Mouse (Mus musculus) monocyte, adult 59 days (primary cell): ENCODE results near the gene Rhbdl1. TPM values are rescaled to one million over a fixed set of nuclear protein-coding genes. Genes with fewer than 3 reads are reported as not detected.

Source experiments
- total RNA-seq, 2 experiments: library from RNA; stranded (reverse); gene quantifications; one replicate each; pipeline ENCODE4 v1.2.4; 2023

Rhbdl1 gene
- 1 to 10 TPM; 1.2 to 1.7 TPM for total RNA-seq

GRCm38 (mm10) chr17:25837076-25837410, at the start of gene Rhbdl1:
Gene Rhbdl1, minus strand, starts transcription at chr17:25837295.

GRCm38 (mm10) chr17:25880196-25880910, 43.3 kb upstream of the Rhbdl1 start, which contains the start of gene Wfikkn1:
Gene Wfikkn1, minus strand, starts transcription at chr17:25880858.

GRCm38 (mm10) chr17:25874721-25875170, 37.7 kb upstream of the Rhbdl1 start, which contains the start of gene Mettl26:
Gene Mettl26, plus strand, starts transcription at chr17:25875074.

GRCm38 (mm10) chr17:25868601-25869191, 31.6 kb upstream of the Rhbdl1 start, which contains the start of gene Mcrip2:
Gene Mcrip2, minus strand, starts transcription at chr17:25868764.

GRCm38 (mm10) chr17:25860832-25861703, 24.0 kb upstream of the Rhbdl1 start, which contains the start of gene Wdr90:
Gene Wdr90, minus strand, starts transcription at chr17:25861501.

GRCm38 (mm10) chr17:25844396-25844901, 7.4 kb upstream of the Rhbdl1 start, which contains the start of gene Rhot2:
Gene Rhot2, minus strand, starts transcription at chr17:25844851.

GRCm38 (mm10) chr17:25841117-25841880, 4.2 kb upstream of the Rhbdl1 start, which contains the start of gene Gm20683:
Gene Gm20683, minus strand, starts transcription at chr17:25841763.

GRCm38 (mm10) chr17:25833291-25833663, 3.8 kb downstream of the Rhbdl1 start, which contains the start of gene Stub1:
Gene Stub1, minus strand, starts transcription at chr17:25833404.

GRCm38 (mm10) chr17:25828712-25829557, 8.2 kb downstream of the Rhbdl1 start, which contains the start of gene Jmjd8:
Gene Jmjd8, plus strand, starts transcription at chr17:25828867.

GRCm38 (mm10) chr17:25823452-25823851, 13.6 kb downstream of the Rhbdl1 start, which contains the start of gene Wdr24:
Gene Wdr24, plus strand, starts transcription at chr17:25823627.

GRCm38 (mm10) chr17:25808789-25809605, 28.1 kb downstream of the Rhbdl1 start, which contains the start of gene Fbxl16:
Gene Fbxl16, plus strand, starts transcription at chr17:25809085.

GRCm38 (mm10) chr17:25796951-25797369, 40.1 kb downstream of the Rhbdl1 start, which contains the start of gene Metrn:
Gene Metrn, minus strand, starts transcription at chr17:25797136.

GRCm38 (mm10) chr17:25795609-25796092, 41.4 kb downstream of the Rhbdl1 start, which contains the start of gene AC134908.4:
Gene AC134908.4, minus strand, starts transcription at chr17:25795659.

GRCm38 (mm10) chr17:25792615-25793014, 44.5 kb downstream of the Rhbdl1 start, which contains the start of gene Fam173a:
Gene Fam173a, minus strand, starts transcription at chr17:25792901.

GRCm38 (mm10) chr17:25786280-25786679, 50.8 kb downstream of the Rhbdl1 start, which contains the start of gene Ccdc78:
Gene Ccdc78, plus strand, starts transcription at chr17:25786580.

GRCm38 (mm10) chr17:25785281-25785745, 51.8 kb downstream of the Rhbdl1 start, which contains the start of gene Haghl:
Gene Haghl, minus strand, starts transcription at chr17:25785673.

